Mouse (Mus musculus) gastrocnemius, adult 18-20 months (tissue): ENCODE measurements around the gene Ppp1r18. TPM values are rescaled to one million over a fixed set of nuclear protein-coding genes. Genes with fewer than 3 reads are reported as not detected.
"Not testable (repeated sequence)": the region's sequence is repeated elsewhere in the genome, so short reads cannot be mapped to it uniquely, and the experiment has no call there.

Source experiments
- DNase-seq: peaks from one replicate; pipeline ENCODE4 v3.0.0; 2021; ENCODE audit warnings: low spot score
- total RNA-seq, 2 experiments: library from RNA; stranded (reverse); gene quantifications; 2 replicates each; pipeline ENCODE4 v1.2.3; 2021

Ppp1r18 gene
- total RNA-seq, 2 experiments from 2014 or later, result 4.1 to 5.8 TPM

DNA sequence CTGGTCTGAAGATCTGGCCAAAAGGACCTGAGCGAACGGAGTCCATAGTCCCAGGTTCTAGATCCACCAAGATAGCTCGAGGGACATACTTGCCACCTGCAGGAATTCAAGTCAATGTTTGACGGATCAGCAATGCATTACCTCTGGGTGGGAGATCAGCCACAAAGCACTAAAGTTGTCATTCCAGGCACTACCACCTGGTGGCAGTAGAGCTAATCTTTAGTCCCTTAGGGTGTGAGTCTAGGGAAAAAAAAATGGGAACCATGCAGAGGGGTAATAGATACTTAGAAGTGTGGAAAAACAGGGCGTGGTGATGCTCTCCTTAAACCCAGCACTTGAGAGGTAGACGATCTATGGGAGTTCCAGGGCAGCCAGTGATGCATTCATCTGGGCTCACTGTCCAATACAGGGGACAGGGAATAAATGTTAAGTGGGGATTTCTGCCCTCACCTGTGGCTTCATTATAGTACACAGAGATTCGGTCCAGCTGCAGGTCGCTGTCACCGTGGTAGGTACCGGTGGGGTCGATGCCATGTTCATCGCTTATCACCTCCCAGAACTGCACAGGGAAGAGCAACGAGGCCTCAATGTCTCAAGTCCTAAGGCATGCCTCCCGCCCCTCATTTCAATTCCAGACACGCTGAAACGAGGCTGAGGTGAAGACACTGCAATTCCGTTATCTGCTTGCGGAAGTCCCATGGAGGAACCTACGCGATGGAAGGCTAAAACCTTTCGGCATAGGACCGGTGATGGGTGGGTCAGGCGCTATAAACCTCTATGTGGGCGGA is 29.0 kb upstream of the Ppp1r18 start:
- peak; percentile 86 for DNase-seq

DNA sequence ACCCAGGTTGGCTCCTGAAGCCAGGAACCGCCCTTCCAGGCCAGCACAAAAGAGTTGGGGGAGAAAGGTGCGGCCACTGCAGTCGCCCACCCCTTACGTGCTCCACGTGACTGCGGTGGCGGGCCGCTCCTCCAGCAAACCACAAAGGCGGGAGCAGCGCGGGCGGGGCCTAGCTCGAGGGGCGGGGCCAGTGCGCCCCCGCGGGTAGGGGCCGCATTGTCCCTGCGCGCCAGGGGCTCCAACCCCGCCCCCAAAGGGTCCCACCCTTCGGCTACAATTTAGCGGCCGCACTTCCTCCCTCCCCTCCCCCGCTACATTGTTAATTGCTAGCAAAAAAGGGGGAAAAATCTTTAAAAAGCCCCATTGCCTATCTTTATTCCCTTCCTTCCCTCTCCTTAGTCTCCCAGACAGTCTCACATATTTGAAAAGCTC is 28.4 kb upstream of the Ppp1r18 start:
- DNase-seq, result peak; percentile 82

GRCm38 (mm10) chr17:35837487-35837886 is 27.9 kb upstream of the Ppp1r18 start:
- DNase-seq, result peak; percentile 30

- DNase-seq, result peak; percentile 96
Observed at GRCm38 (mm10) chr17:35838122-35838544, 27.3 kb upstream of the Ppp1r18 start, which contains the start of gene Tubb5. TSS of gene Tubb5 (minus strand) at chr17:35838306.

DNA sequence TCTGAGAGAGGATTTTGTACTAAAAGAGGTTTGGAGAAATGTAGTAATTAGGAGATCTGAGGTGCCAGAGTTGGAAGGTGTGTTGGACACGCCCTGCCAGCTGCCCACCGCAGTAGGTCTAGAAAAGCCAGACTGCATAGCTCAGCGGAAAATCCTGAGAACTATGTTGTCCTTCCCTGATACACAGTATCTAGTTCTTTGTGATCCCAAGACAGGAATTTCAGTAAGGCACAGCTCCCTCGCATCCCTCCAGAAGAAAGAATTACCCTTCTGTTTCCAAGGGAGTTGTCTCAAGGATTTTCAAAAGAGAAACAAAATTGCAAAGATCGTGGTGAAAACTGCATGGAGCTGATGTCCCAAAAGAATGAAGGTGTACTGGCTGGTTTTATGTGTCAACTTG is 26.8 kb upstream of the Ppp1r18 start:
- DNase-seq, result no peak

- not testable (repeated sequence) for DNase-seq
Observed at GRCm38 (mm10) chr17:35839002-35839401, 26.4 kb upstream of the Ppp1r18 start.

DNA sequence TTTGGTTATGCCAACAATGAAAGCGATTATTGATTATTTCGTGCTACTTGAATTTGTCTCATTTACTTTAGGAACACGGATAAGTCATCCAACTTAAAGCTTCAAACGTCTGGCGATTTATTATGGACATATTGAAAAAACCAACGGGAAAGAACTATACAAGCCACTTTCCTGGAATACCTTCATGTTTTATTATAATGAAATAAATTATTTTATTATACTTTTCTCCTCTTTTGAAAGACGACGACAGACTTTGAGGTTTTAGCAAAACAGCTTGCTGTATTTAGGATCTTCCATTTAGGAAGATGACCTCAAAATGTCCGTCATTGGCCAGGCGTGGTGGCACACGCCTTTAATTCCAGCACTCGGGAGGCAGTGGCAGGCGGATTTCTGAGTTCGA is 24.8 kb upstream of the Ppp1r18 start:
- DNase-seq, result no peak

DNA sequence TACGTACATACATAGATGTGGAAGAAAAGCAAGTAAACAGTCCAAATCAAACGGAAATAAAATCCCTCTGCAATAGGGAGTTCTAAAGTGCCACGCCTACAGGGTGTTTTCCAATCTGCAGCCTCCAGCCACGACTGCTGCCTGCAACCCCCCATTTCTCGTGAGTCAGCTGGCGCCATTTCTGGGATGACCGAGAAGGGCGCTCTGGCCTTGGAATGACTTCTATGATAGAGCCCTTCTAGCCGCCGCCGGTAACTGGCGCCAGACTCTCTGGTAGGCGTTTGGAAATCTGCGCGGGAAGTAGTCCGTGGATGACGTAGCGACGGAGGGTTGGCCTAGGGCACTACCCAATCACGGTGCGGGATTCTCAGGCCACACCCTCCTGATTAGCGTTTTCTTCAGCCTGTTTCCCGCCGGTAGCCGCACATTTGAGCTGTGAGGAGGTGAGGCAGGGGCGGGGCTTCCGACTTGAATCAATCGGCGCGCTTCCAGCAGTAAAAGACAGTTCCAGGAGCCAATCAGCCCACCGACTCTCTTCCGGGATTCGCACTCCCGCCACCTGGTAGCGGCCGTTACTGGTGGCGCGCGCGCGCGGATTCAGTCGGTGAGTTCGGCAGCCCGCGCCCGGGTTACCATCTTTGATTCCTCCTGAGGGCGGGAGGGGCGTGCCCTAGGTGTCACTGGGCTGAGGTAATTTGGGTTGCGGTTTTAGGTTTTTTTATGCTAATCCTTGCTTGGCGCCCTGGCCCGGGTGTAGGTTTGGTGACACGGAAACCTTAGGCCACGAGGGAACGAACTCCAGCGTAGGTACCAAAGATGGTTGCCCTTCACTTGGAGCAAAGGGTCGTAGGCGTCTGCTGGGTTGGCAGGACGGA is 24.1 kb upstream of the Ppp1r18 start, which contains the start of gene Mdc1:
Gene Mdc1, plus strand, starts transcription at position 440 of the 875 bp plus-strand sequence.
- peak; percentile 100 for DNase-seq

GRCm38 (mm10) chr17:35842006-35842405 is 23.4 kb upstream of the Ppp1r18 start:
- DNase-seq, result no peak

- no peak for DNase-seq
Observed at GRCm38 (mm10) chr17:35843514-35843913, 21.9 kb upstream of the Ppp1r18 start.

GRCm38 (mm10) chr17:35848112-35848511 is 17.3 kb upstream of the Ppp1r18 start:
- DNase-seq, result no peak

- DNase-seq, result no peak
Observed at GRCm38 (mm10) chr17:35850974-35851373, 14.4 kb upstream of the Ppp1r18 start.

DNA sequence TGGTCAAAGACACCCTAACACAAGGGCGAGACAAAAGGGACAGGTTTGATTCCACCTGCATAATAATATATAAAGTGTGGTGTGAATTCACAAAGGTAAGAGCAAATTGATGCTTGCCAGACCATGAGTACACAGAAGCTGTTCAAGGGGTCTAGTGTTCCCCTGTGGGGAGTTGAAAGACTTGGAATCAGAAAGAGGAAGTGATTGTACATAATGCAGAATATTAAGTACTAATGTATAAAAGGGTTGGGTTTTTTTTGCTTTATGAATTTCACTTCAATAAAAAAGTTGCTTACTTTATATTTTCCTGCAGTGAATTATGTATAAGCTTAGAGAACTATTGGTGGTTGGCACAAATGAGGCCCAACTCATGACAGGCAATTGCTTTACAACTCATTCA is 6.0 kb upstream of the Ppp1r18 start:
- no peak for DNase-seq

DNA sequence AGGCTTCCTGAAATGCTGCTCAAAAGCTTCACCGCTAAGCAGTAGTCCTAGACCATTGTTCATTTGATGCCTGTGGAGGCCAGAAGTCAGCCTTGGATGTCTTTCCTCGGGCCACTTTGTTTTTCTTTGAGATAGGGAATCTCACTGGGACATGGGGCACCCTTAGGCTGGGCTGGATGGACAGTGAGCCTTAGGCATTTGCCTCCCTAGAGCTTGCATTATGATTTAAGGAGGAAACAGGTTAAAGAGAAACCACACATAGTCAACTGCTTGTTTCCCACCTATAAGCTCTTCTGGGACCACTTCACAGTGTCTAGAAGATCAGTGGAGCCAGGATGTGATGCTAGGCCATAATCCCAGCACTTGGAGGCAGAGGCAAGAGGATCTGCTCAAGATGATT is 5.6 kb upstream of the Ppp1r18 start:
- DNase-seq, result no peak

DNA sequence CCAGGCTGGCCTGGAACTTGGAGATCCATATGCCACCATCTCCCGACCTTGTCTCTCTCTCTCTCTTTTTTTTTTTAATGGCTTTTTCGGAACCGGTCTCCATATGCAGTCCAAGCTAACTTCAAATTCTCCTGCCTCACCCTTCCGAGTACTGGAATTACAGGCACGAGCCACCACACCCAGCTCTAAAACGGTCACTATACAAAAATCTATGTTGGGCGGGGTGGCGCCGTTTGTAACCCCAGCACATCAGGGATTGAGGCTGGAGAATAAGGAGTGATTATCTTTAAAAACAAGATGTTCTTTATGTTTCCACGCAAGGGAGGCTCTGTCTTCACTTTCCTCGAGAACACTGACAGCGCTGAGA is 4.6 kb upstream of the Ppp1r18 start:
- no peak for DNase-seq

DNA sequence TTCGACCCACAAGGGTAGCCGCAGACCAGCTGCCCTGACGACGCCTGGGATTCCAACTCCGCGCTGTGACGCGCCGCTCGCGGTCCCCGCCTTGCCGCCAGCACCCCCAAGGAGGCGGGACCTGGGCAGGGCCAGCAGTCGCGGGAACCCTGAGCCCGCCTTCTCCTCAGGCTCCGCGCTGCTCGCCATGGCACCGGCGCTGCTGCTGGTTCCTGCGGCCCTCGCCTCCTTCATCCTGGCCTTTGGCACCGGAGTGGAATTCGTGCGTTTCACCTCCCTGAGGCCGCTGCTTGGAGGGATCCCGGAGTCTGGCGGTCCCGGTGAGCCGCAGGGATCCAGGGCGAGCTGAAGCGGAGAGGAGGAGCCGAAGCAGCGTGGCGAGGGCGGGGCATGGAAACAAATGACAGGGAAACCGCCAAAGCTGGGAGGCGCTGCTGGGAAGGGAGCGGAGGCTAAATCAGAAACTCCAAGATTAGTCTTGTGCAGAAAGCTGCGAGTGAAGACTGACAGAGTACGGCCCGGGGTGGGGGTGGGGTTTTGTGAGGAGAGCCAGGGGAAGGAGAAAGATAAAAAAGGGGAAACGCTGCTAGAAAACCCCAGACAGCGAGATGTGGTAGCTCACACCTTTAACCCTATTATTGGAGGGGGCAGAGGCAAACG is 4.1 kb upstream of the Ppp1r18 start, which contains the start of gene Nrm:
Gene Nrm, plus strand, starts transcription at position 121 of the 660 bp plus-strand sequence.
- peak; percentile 92 for DNase-seq

DNA sequence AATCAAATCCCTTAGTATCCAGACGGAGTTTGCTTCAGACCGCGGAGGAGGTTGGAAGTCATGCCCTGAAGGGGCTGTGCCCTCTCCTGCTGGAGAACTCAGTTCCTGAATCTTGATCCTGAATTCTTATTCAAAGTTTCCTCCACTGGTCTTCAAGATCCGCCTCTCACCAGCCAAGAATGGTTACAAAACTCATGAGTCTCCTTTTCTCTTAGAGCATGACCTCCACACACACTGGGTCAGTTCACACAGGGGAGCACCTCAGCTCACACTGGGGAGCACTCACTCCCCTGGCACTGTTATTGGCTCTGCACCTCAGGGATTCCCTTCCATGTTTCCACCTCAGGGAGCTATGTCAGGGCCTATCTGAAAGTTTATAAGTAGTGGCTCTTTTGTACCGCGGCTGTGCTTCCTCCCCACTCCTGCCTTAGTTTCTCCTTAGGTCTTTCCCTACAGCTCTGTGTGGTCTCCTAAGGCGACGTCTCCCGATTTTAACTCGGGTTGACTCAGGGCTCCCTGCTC is 500 bp upstream of the Ppp1r18 start:
- no peak for DNase-seq

DNA sequence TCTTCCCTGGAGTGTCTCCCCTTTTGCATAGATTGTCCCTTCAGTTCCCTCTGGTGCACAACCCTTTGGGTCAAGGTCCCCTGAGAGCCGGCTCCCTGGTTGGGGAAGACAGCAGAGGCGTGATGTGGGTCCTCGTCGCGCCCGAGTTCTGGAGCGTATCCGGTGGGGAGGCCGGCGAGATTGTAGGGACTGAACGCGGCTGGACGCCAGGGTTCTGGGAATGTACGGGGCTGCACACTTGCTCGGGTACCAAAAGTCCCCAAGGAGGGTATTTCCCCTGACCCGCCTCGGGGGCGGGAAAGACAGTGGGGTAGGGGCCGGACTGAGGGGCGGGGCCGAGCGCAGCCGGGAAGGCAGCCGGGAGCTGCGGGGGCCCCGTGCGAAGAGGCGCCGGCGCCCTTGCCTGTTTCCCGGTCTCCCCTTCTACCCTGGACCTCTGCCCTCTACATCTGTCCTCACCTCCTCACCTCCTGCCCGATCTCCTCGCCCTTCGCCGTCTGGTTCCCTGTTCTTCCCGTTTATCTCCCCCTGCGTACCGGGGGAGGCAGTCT is 963 bp downstream of the Ppp1r18 start:
- DNase-seq, result peak; percentile 75

GRCm38 (mm10) chr17:35866911-35867890 is 1.8 kb downstream of the Ppp1r18 start:
- peak; percentile 41 for DNase-seq
